Mouse (Mus musculus) granulocyte monocyte progenitor cell, adult 5-6 weeks (primary cell): ENCODE results near the gene Dolk. TPM values are rescaled to one million over a fixed set of nuclear protein-coding genes. Genes with fewer than 3 reads are reported as not detected.

Experiments
- total RNA-seq, 2 experiments: library from RNA; stranded (forward) in 1 of 2; stranded (reverse) in 1 of 2; fragments of 200-712, 200-1000 nt in 1 of 2; fragments of >200 nt in 1 of 2; fragmentation: Nextera tagmentation in 1 of 2; gene quantifications; 2 replicates each; pipeline ENCODE4 v1.2.3; 2014 to 2017

Gene Dolk
- total RNA-seq, 2 experiments from 2014 or later, result 7.5 to 12.1 TPM

Other genes with a start within 250 kb of the Dolk start
- gene Wdr34, start 237.5 kb downstream of the Dolk start, total RNA-seq (2014; fragmentation: Nextera tagmentation), result 21.9 and 23.1 TPM in 2 replicates
- 11.5 and 14.1 TPM in 2 replicates for gene Wdr34, start 237.5 kb downstream of the Dolk start, total RNA-seq (2017)
- 415 and 437 TPM in 2 replicates for gene Set, start 229.0 kb downstream of the Dolk start, total RNA-seq (2014; fragmentation: Nextera tagmentation)
- gene Set, start 229.0 kb downstream of the Dolk start, total RNA-seq (2017), result 2,035 and 2,054 TPM in 2 replicates
- 10.1 and 13.1 TPM in 2 replicates for gene Pkn3, start 208.7 kb downstream of the Dolk start, total RNA-seq (2014; fragmentation: Nextera tagmentation)
- 4.6 and 14.9 TPM in 2 replicates for gene Pkn3, start 208.7 kb downstream of the Dolk start, total RNA-seq (2017)
- 21.5 and 24.1 TPM in 2 replicates for gene Zdhhc12, start 192.7 kb downstream of the Dolk start, total RNA-seq (2014; fragmentation: Nextera tagmentation)
- 11.0 and 20.7 TPM in 2 replicates for gene Zdhhc12, start 192.7 kb downstream of the Dolk start, total RNA-seq (2017)
- gene Zer1, start 161.7 kb downstream of the Dolk start, total RNA-seq (2014; fragmentation: Nextera tagmentation), result 18.3 and 22.7 TPM in 2 replicates
- 8.5 and 10.6 TPM in 2 replicates for gene Zer1, start 161.7 kb downstream of the Dolk start, total RNA-seq (2017)
- gene Tbc1d13, start 152.6 kb downstream of the Dolk start, total RNA-seq (2014; fragmentation: Nextera tagmentation), result 65.9 and 83.5 TPM in 2 replicates
- gene Tbc1d13, start 152.6 kb downstream of the Dolk start, total RNA-seq (2017), result 42.2 and 49.2 TPM in 2 replicates
- gene Endog, start 114.8 kb downstream of the Dolk start, total RNA-seq (2014; fragmentation: Nextera tagmentation), result 5.0 and 7.9 TPM in 2 replicates
- 3.2 and 8.3 TPM in 2 replicates for gene Endog, start 114.8 kb downstream of the Dolk start, total RNA-seq (2017)
- 40.2 and 58.2 TPM in 2 replicates for gene Spout1, start 107.9 kb downstream of the Dolk start, total RNA-seq (2014; fragmentation: Nextera tagmentation)
- 44.3 and 49.7 TPM in 2 replicates for gene Spout1, start 107.9 kb downstream of the Dolk start, total RNA-seq (2017)
- 2.6 and 12.8 TPM in 2 replicates for gene Kyat1, start 80.5 kb downstream of the Dolk start, total RNA-seq (2014; fragmentation: Nextera tagmentation)
- gene Kyat1, start 80.5 kb downstream of the Dolk start, total RNA-seq (2017), result 4.7 and 8.5 TPM in 2 replicates
- 5.8 and 6.6 TPM in 2 replicates for gene Lrrc8a, start 48.6 kb downstream of the Dolk start, total RNA-seq (2014; fragmentation: Nextera tagmentation)
- gene Lrrc8a, start 48.6 kb downstream of the Dolk start, total RNA-seq (2017), result 5.3 and 8.7 TPM in 2 replicates
- not detected in 2 replicates for gene Gm28035, start 45.8 kb downstream of the Dolk start, total RNA-seq (2014; fragmentation: Nextera tagmentation)
- gene Gm28035, start 45.8 kb downstream of the Dolk start, total RNA-seq (2017), result not detected in 2 replicates
- gene Phyhd1, start 20.1 kb downstream of the Dolk start, total RNA-seq (2014; fragmentation: Nextera tagmentation), result 0.99 and 1.2 TPM in 2 replicates
- 0.22 and 1.5 TPM in 2 replicates for gene Phyhd1, start 20.1 kb downstream of the Dolk start, total RNA-seq (2017)
- gene Gm28038, start 5.3 kb downstream of the Dolk start, total RNA-seq (2014; fragmentation: Nextera tagmentation), result 3.1 and 19.1 TPM in 2 replicates
- gene Gm28038, start 5.3 kb downstream of the Dolk start, total RNA-seq (2017), result not detected in 2 replicates
- gene Nup188, start 63 bp upstream of the Dolk start, total RNA-seq (2014; fragmentation: Nextera tagmentation), result 37.5 and 51.5 TPM in 2 replicates
- 21.0 and 27.0 TPM in 2 replicates for gene Nup188, start 63 bp upstream of the Dolk start, total RNA-seq (2017)
- gene Sh3glb2, start 73.0 kb upstream of the Dolk start, total RNA-seq (2014; fragmentation: Nextera tagmentation), result 32.3 and 47.4 TPM in 2 replicates
- 23.1 and 41.1 TPM in 2 replicates for gene Sh3glb2, start 73.0 kb upstream of the Dolk start, total RNA-seq (2017)
- 6.8 and 13.5 TPM in 2 replicates for gene Miga2, start 77.9 kb upstream of the Dolk start, total RNA-seq (2014; fragmentation: Nextera tagmentation)
- gene Miga2, start 77.9 kb upstream of the Dolk start, total RNA-seq (2017), result 7.0 and 7.3 TPM in 2 replicates
- 13.4 and 17.5 TPM in 2 replicates for gene Dolpp1, start 105.9 kb upstream of the Dolk start, total RNA-seq (2014; fragmentation: Nextera tagmentation)
- 19.1 and 29.6 TPM in 2 replicates for gene Dolpp1, start 105.9 kb upstream of the Dolk start, total RNA-seq (2017)
- 18.1 and 35.3 TPM in 2 replicates for gene Crat, start 129.5 kb upstream of the Dolk start, total RNA-seq (2014; fragmentation: Nextera tagmentation)
- 7.1 and 14.7 TPM in 2 replicates for gene Crat, start 129.5 kb upstream of the Dolk start, total RNA-seq (2017)
- 127 and 167 TPM in 2 replicates for gene Ptpa, start 129.7 kb upstream of the Dolk start, total RNA-seq (2014; fragmentation: Nextera tagmentation)
- 58.5 and 61.0 TPM in 2 replicates for gene Ptpa, start 129.7 kb upstream of the Dolk start, total RNA-seq (2017)
- gene Ier5l, start 187.9 kb upstream of the Dolk start, total RNA-seq (2014; fragmentation: Nextera tagmentation), result not detected in 2 replicates
- 0.56 and 3.2 TPM in 2 replicates for gene Ier5l, start 187.9 kb upstream of the Dolk start, total RNA-seq (2017)